Mouse (Mus musculus): ENCODE results near the gene Fn1. TPM values are rescaled to one million over a fixed set of nuclear protein-coding genes. Genes with fewer than 3 reads are reported as not detected.

Gene Fn1
- total RNA-seq, 2 experiments from 2014 or later = 19.0 to 70.8 TPM

- no peak for DNase-seq (ENCODE audit: low spot score in 2 of 2)
These were observed 1.2 kb downstream of the Fn1 start for GRCm38 (mm10) chr1:71651828-71652227.

- no peak for DNase-seq (ENCODE audit: low spot score in 2 of 2)
These were observed 1.7 kb downstream of the Fn1 start for GRCm38 (mm10) chr1:71651315-71651714.

- DNase-seq (ENCODE audit: low spot score in 2 of 2) = no peak
These were observed 2.3 kb downstream of the Fn1 start for GRCm38 (mm10) chr1:71650741-71651140.

GRCm38 (mm10) chr1:71648166-71648565, 4.8 kb downstream of the Fn1 start:
- no peak for DNase-seq (ENCODE audit: low spot score in 2 of 2)

- no peak for DNase-seq (ENCODE audit: low spot score in 2 of 2)
These were observed 6.2 kb downstream of the Fn1 start for GRCm38 (mm10) chr1:71646774-71647173.

GRCm38 (mm10) chr1:71645999-71646398, 7.0 kb downstream of the Fn1 start:
- no peak for DNase-seq (ENCODE audit: low spot score in 2 of 2)

- DNase-seq (ENCODE audit: low spot score in 2 of 2) = no peak
These were observed 7.5 kb downstream of the Fn1 start for GRCm38 (mm10) chr1:71645466-71645865.

GRCm38 (mm10) chr1:71642794-71643193, 10.2 kb downstream of the Fn1 start:
- DNase-seq (ENCODE audit: low spot score in 2 of 2) = no peak

- DNase-seq (ENCODE audit: low spot score in 2 of 2) = no peak
These were observed 11.8 kb downstream of the Fn1 start for GRCm38 (mm10) chr1:71641206-71641605.

GRCm38 (mm10) chr1:71640157-71640556, 12.8 kb downstream of the Fn1 start:
- no peak for DNase-seq (ENCODE audit: low spot score in 2 of 2)

GRCm38 (mm10) chr1:71636665-71637064, 16.3 kb downstream of the Fn1 start:
- DNase-seq (ENCODE audit: low spot score in 2 of 2) = no peak

- DNase-seq (ENCODE audit: low spot score in 2 of 2) = no peak
These were observed 16.9 kb downstream of the Fn1 start for GRCm38 (mm10) chr1:71636116-71636515.

- DNase-seq (ENCODE audit: low spot score in 2 of 2) = no peak
These were observed 17.6 kb downstream of the Fn1 start for GRCm38 (mm10) chr1:71635101-71636014.

GRCm38 (mm10) chr1:71634471-71634981, 18.5 kb downstream of the Fn1 start:
- no peak for DNase-seq (ENCODE audit: low spot score in 2 of 2)

GRCm38 (mm10) chr1:71632387-71632786, 20.6 kb downstream of the Fn1 start:
- DNase-seq (ENCODE audit: low spot score in 2 of 2) = no peak

- no peak for DNase-seq (ENCODE audit: low spot score in 2 of 2)
These were observed 21.2 kb downstream of the Fn1 start for GRCm38 (mm10) chr1:71631811-71632210.

GRCm38 (mm10) chr1:71630243-71630642, 22.8 kb downstream of the Fn1 start:
- DNase-seq (ENCODE audit: low spot score in 2 of 2) = no peak

GRCm38 (mm10) chr1:71623625-71624024, 29.4 kb downstream of the Fn1 start:
- DNase-seq (ENCODE audit: low spot score in 2 of 2) = no peak

- DNase-seq (ENCODE audit: low spot score in 2 of 2) = no peak
These were observed 31.5 kb downstream of the Fn1 start for GRCm38 (mm10) chr1:71621526-71621925.

GRCm38 (mm10) chr1:71614545-71615246, 38.3 kb downstream of the Fn1 start:
- DNase-seq (ENCODE audit: low spot score in 2 of 2) = no peak

GRCm38 (mm10) chr1:71612256-71612655, 40.7 kb downstream of the Fn1 start:
- DNase-seq (ENCODE audit: low spot score in 2 of 2) = no peak

- no peak for DNase-seq (ENCODE audit: low spot score in 2 of 2)
These were observed 43.1 kb downstream of the Fn1 start for GRCm38 (mm10) chr1:71609916-71610315.
